Mouse (Mus musculus): ENCODE data around the gene Fuk. TPM values are rescaled to one million over a fixed set of nuclear protein-coding genes. Genes with fewer than 3 reads are reported as not detected.
A peak's percentile ranks its signal among the peaks of the same experiment; 100 is the strongest.
"Not testable (repeated sequence)": the region's sequence is repeated elsewhere in the genome, so short reads cannot be mapped to it uniquely, and the experiment has no call there.

The Fuk gene
- polyA plus RNA-seq, 1 experiment from 2014 or later, result 2.2 TPM

DNA sequence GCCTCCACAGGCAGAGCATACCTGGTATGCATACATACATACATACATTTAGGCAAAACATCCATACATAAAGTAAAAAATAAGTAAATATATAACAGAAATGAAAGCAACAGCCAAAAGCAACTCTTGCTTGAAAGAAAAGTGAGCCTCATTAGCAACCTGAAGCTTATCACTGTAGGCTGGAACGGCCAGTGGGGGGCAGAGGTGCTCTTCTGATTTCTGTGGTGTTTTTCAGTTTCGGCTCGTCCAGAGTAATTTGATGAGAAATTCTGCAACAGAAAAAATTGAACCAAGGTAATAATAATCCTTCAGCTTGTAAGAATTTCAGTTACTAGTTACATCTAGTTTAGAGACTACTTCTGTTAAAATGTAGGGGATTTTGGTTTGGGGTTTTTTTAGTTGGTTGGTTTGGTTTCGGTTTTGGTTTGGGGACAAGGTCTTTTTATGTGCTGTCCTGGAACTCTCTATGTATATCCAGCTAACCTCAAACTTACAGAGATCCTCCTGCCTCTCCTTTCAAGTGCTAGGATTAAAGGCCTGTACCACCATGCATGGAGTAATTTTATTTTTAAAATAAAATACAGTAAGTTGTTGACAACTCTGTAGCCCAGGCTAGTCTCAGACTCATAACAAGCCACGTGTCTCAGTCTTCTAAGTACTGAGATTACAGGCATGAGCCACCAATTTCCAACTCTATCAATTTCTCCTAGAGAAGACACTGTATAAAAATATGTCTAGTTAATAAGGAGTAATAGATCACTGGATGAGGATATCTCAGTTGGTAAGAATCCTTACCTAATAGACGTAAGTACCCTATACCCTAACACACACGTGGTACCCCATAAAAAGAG lies 42.4 kb downstream of the Fuk start:
- H3K4me3 ChIP-seq (ENCODE audit: low read depth, low read length), result no peak overlapping the region
- 72% methylated on average over 7 of the region's 7 CpGs for WGBS (ENCODE audit: insufficient replicate concordance)
- DNase-seq, result peak; percentile 39
- peak; percentile 63 for TF ChIP-seq CTCF (IDR thresholded peaks at IDR 0.05; ENCODE audit: low read depth)
- no peak for TF ChIP-seq EP300 (IDR thresholded peaks at IDR 0.05; ENCODE audit: low read depth)
- H3K4me1 ChIP-seq (ENCODE audit: insufficient read depth), result no peaks in the 10 kb centered on the region
- no peak overlapping the region for H3K9ac ChIP-seq (replicated peaks)
- H3K27ac ChIP-seq (ENCODE audit: low read depth), result no peak overlapping the region
- H3K27me3 ChIP-seq (ENCODE audit: insufficient read depth, low read length), result no peaks in the 10 kb centered on the region
- H3K36me3 ChIP-seq (replicated peaks; ENCODE audit: insufficient read depth, low read length), result peaks cover 87% of the 10 kb centered on the region
- H3K4me2 ChIP-seq (ENCODE audit: low read depth, low read length), result peak overlapping the region; percentile 13; the same call in 1 of the 2 replicates
- H3K9me3 ChIP-seq (ENCODE audit: low read length), result no peaks in the 10 kb centered on the region
- no peak for ATAC-seq

DNA sequence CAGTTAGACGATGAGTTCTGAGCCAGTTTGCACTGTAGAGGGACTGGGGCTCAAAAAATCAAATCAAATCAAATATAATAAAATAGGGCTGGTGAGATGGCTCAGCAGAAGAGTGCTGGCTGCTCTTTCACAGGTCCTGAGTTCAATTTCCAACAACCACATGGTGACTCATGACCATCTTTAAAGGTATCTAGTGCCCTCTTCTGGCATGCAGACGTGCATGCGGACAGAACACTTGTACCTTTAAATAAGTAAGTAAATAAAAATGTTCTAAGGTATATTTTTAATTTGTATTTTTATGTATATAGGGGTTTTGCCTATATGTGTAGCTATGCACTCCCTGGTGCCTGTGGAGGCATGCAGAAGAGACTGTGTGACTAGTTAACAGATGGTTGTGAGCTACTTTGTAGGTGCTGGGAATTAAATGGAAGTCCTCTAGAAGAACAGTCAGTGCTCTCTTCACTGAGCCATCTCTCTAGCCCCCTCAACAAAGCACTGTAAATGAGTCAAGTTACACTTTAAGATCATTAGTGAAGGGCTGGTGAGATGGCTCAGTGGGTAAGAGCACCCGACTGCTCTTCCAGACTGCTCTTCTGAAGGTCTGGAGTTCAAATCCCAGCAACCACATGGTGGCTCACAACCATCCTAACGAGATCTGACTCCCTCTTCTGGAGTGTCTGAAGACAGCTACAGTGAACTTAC lies 45.4 kb downstream of the Fuk start:
- Histone ChIP-seq H3K9ac (replicated peaks) (no peak overlapping the region), H3K36me3 (replicated peaks; ENCODE audit: insufficient read depth, low read length) (peaks cover 85% of the 10 kb centered on the region), H3K4me2 (ENCODE audit: low read depth, low read length) (no peak overlapping the region), H3K9me3 (ENCODE audit: low read length) (no peaks in the 10 kb centered on the region), H3K27ac (ENCODE audit: low read depth) (no peak overlapping the region), H3K4me3 (ENCODE audit: low read depth, low read length) (no peak overlapping the region), H3K4me1 (ENCODE audit: insufficient read depth) (no peaks in the 10 kb centered on the region), H3K27me3 (ENCODE audit: insufficient read depth, low read length) (no peaks in the 10 kb centered on the region)
- no peak for ATAC-seq
- 85% methylated on average over 4 of the region's 5 CpGs for WGBS (ENCODE audit: insufficient replicate concordance)
- DNase-seq, result no peak
- TF ChIP-seq EP300 (IDR thresholded peaks at IDR 0.05; ENCODE audit: low read depth), result no peak
- TF ChIP-seq CTCF (IDR thresholded peaks at IDR 0.05; ENCODE audit: low read depth), result peak; percentile 45

DNA sequence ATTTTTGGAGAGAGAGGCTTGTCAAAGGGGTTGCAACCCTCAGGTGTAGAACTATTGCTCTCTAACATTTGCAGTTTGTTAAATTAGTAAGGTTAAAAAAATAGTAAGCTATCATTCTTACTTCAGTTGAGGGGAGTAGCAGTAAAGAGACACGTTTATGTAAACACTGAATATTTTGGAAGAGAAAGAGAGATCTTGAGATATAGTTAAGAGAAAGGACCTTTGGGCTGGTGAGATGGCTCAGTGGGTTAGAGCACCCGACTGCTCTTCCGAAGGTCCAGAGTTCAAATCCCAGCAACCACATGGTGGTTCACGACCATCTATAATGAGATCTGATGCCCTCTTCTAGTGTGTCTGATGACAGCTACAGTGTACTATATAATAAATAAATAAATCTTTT lies 46.2 kb downstream of the Fuk start:
- ATAC-seq; H3K4me3 ChIP-seq (ENCODE audit: low read depth, low read length); H3K27ac ChIP-seq (ENCODE audit: low read depth); H3K27me3 ChIP-seq (ENCODE audit: insufficient read depth, low read length); H3K4me1 ChIP-seq (ENCODE audit: insufficient read depth); DNase-seq; H3K9me3 ChIP-seq (ENCODE audit: low read length); H3K4me2 ChIP-seq (ENCODE audit: low read depth, low read length); H3K9ac ChIP-seq (replicated peaks): not testable (repeated sequence)
- H3K36me3 ChIP-seq (replicated peaks; ENCODE audit: insufficient read depth, low read length), result peaks cover 90% of the 10 kb centered on the region
- WGBS (ENCODE audit: insufficient replicate concordance), result 94% methylated on average over 4 of the region's 4 CpGs

DNA sequence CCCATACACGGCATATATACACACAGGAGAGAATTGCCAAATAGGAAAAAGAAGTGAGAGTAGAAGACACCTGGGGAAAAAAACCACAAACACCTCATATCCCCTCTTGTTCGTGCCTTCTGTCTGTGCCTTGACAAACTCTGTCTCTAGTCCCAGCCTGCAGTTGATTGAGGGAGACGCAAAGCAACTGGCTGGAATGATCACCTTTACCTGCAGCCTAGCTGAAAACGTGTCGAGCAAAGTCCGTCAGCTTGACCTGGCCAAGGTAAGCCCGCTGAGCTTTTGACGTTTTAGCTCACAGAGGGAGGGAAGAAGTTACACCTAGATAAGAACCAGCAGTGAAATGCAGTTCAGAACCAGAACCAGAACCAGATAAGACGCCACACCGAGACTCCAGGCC lies 51.1 kb downstream of the Fuk start:
- H3K4me1 ChIP-seq (ENCODE audit: insufficient read depth), result peaks cover 7% of the 10 kb centered on the region
- no peaks in the 10 kb centered on the region for H3K9me3 ChIP-seq (ENCODE audit: low read length)
- no peak overlapping the region for H3K4me3 ChIP-seq (ENCODE audit: low read depth, low read length)
- TF ChIP-seq CTCF (IDR thresholded peaks at IDR 0.05; ENCODE audit: low read depth) (no peak), EP300 (IDR thresholded peaks at IDR 0.05; ENCODE audit: low read depth) (no peak)
- no peak overlapping the region for H3K27ac ChIP-seq (ENCODE audit: low read depth)
- ATAC-seq (no peak), DNase-seq (no peak)
- no peaks in the 10 kb centered on the region for H3K27me3 ChIP-seq (ENCODE audit: insufficient read depth, low read length)
- 84% methylated on average over 10 of the region's 10 CpGs for WGBS (ENCODE audit: insufficient replicate concordance)
- no peak overlapping the region for H3K4me2 ChIP-seq (ENCODE audit: low read depth, low read length)
- peaks cover 61% of the 10 kb centered on the region for H3K36me3 ChIP-seq (replicated peaks; ENCODE audit: insufficient read depth, low read length)
- H3K9ac ChIP-seq (replicated peaks), result no peak overlapping the region

DNA sequence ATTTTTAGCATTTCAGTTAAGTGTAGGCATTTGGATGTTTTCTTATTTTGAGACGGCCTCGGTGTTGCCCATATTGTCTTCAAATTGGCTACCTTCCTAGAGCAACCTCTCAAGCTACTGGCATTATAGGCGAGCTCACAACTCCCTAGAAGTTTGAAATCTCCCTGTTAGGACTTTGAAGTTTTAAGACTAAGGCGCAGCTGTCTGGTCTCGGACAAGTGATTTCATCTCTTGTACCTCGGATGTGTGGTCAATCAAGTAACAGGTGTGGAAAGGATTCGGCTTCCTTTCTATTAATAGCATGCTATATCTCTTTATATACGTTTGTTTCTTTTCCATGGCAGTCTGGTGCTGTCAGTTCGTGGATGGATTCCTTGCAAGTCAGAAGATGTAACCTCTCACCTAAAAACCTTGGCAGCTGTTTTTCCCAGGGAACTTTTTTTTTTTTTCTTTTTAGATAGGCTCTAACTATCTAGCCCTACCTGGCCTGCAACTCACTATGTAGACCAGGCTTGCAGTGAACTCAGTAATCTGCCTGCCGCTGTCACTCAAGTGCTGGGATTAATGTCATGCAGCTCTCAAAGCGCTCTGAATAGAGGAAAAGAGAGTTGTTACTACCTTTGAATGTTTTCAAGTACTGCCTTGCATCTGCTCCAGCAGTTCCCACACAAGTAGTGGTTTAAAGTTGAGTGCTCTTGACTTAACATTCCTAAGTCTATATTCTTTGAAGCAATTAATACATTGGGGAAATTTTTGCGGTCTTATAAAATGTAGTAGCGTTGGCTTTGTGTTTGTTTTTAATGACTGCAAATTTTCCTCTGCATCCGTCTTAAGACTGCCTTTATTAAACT lies 54.4 kb downstream of the Fuk start:
- WGBS (ENCODE audit: insufficient replicate concordance), result 47% methylated on average over 14 of the region's 14 CpGs
- peak overlapping the region; percentile 88 for H3K4me2 ChIP-seq (ENCODE audit: low read depth, low read length)
- TF ChIP-seq CTCF (IDR thresholded peaks at IDR 0.05; ENCODE audit: low read depth), result no peak
- TF ChIP-seq EP300 (IDR thresholded peaks at IDR 0.05; ENCODE audit: low read depth), result no peak
- peak overlapping the region; percentile 88 for H3K9ac ChIP-seq (replicated peaks)
- no peak for ATAC-seq
- no peaks in the 10 kb centered on the region for H3K9me3 ChIP-seq (ENCODE audit: low read length)
- H3K36me3 ChIP-seq (replicated peaks; ENCODE audit: insufficient read depth, low read length), result peaks cover 44% of the 10 kb centered on the region
- no peak for DNase-seq
- H3K27ac ChIP-seq (ENCODE audit: low read depth), result peak overlapping the region; percentile 91
- no peaks in the 10 kb centered on the region for H3K27me3 ChIP-seq (ENCODE audit: insufficient read depth, low read length)
- peak overlapping the region; percentile 84 for H3K4me3 ChIP-seq (ENCODE audit: low read depth, low read length)
- H3K4me1 ChIP-seq (ENCODE audit: insufficient read depth), result peaks cover 14% of the 10 kb centered on the region

DNA sequence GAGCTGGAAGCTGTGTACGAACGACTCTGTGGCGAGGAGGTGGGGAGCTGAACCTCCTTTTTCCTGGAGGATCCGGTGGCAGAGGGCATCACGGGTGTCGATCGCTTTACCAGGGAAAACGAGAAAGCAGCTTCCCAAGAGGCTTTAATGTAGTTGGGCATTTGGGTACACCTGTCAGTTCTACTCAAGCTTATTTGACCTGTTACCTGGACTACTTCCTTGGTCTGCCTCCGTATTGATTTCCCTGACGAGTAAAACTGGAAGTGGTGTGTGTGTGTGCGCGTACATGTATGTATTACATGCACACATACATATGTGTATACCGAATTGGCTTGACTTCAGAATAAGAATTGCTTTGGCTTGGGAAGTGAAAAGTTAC lies 55.1 kb downstream of the Fuk start:
- peak overlapping the region; percentile 88 for H3K9ac ChIP-seq (replicated peaks)
- H3K4me3 ChIP-seq (ENCODE audit: low read depth, low read length), result peak overlapping the region; percentile 84
- ATAC-seq (peak; percentile 48), DNase-seq (no peak)
- TF ChIP-seq EP300 (IDR thresholded peaks at IDR 0.05; ENCODE audit: low read depth), result no peak
- no peaks in the 10 kb centered on the region for H3K27me3 ChIP-seq (ENCODE audit: insufficient read depth, low read length)
- H3K36me3 ChIP-seq (replicated peaks; ENCODE audit: insufficient read depth, low read length), result peaks cover 44% of the 10 kb centered on the region
- no peaks in the 10 kb centered on the region for H3K9me3 ChIP-seq (ENCODE audit: low read length)
- peak overlapping the region; percentile 88 for H3K4me2 ChIP-seq (ENCODE audit: low read depth, low read length)
- peak overlapping the region; percentile 91 for H3K27ac ChIP-seq (ENCODE audit: low read depth)
- under 1% methylated on average over 13 of the region's 13 CpGs for WGBS (ENCODE audit: insufficient replicate concordance)
- H3K4me1 ChIP-seq (ENCODE audit: insufficient read depth), result peaks cover 14% of the 10 kb centered on the region

Measured in liver, postnatal 0 days (tissue).